Mouse (Mus musculus): ENCODE results near the gene Ccdc187.
A peak's percentile ranks its signal among the peaks of the same experiment; 100 is the strongest.

The Ccdc187 gene

GRCm38 (mm10) chr2:26285804-26286203 lies 8.6 kb downstream of the Ccdc187 start:
- no peak for DNase-seq (ENCODE audit: extremely low read depth, low read depth)

GRCm38 (mm10) chr2:26280594-26280993 lies 13.8 kb downstream of the Ccdc187 start:
- DNase-seq (ENCODE audit: extremely low read depth, low read depth): no peak

GRCm38 (mm10) chr2:26279712-26280111 lies 14.6 kb downstream of the Ccdc187 start:
- no peak for DNase-seq (ENCODE audit: extremely low read depth, low read depth)

- peak; percentile 14 for DNase-seq (ENCODE audit: extremely low read depth, low read depth)
Observed at GRCm38 (mm10) chr2:26273611-26274010, 20.7 kb downstream of the Ccdc187 start.

GRCm38 (mm10) chr2:26268216-26268615 lies 26.1 kb downstream of the Ccdc187 start:
- DNase-seq (ENCODE audit: extremely low read depth, low read depth): no peak

GRCm38 (mm10) chr2:26266066-26266742 lies 28.2 kb downstream of the Ccdc187 start:
- DNase-seq (ENCODE audit: extremely low read depth, low read depth): no peak

- DNase-seq (ENCODE audit: extremely low read depth, low read depth): no peak
Observed at GRCm38 (mm10) chr2:26265095-26265494, 29.3 kb downstream of the Ccdc187 start.

GRCm38 (mm10) chr2:26264646-26265045 lies 29.7 kb downstream of the Ccdc187 start:
- no peak for DNase-seq (ENCODE audit: extremely low read depth, low read depth)

GRCm38 (mm10) chr2:26257315-26258096 lies 36.9 kb downstream of the Ccdc187 start:
- DNase-seq (ENCODE audit: extremely low read depth, low read depth): no peak

- DNase-seq (ENCODE audit: extremely low read depth, low read depth): no peak
Observed at GRCm38 (mm10) chr2:26254816-26255215, 39.5 kb downstream of the Ccdc187 start.

- DNase-seq (ENCODE audit: extremely low read depth, low read depth): no peak
Observed at GRCm38 (mm10) chr2:26252514-26253206, 41.7 kb downstream of the Ccdc187 start.

GRCm38 (mm10) chr2:26247531-26247930 lies 46.8 kb downstream of the Ccdc187 start:
- DNase-seq (ENCODE audit: extremely low read depth, low read depth): no peak

GRCm38 (mm10) chr2:26240841-26241240 lies 53.5 kb downstream of the Ccdc187 start:
- DNase-seq (ENCODE audit: extremely low read depth, low read depth): no peak

GRCm38 (mm10) chr2:26240330-26240729 lies 54.0 kb downstream of the Ccdc187 start:
- no peak for DNase-seq (ENCODE audit: extremely low read depth, low read depth)

- DNase-seq (ENCODE audit: extremely low read depth, low read depth): peak; percentile 72
Observed at GRCm38 (mm10) chr2:26237290-26237782, 57.0 kb downstream of the Ccdc187 start, which contains the start of gene Qsox2. Gene Qsox2 (minus strand): TSS chr2:26237525.

GRCm38 (mm10) chr2:26236681-26237289 lies 57.6 kb downstream of the Ccdc187 start:
- no peak for DNase-seq (ENCODE audit: extremely low read depth, low read depth)

GRCm38 (mm10) chr2:26234771-26235170 lies 59.6 kb downstream of the Ccdc187 start:
- DNase-seq (ENCODE audit: extremely low read depth, low read depth): no peak

- DNase-seq (ENCODE audit: extremely low read depth, low read depth): no peak
Observed at GRCm38 (mm10) chr2:26234253-26234652, 60.1 kb downstream of the Ccdc187 start.

- no peak for DNase-seq (ENCODE audit: extremely low read depth, low read depth)
Observed at GRCm38 (mm10) chr2:26231366-26231765, 63.0 kb downstream of the Ccdc187 start.

GRCm38 (mm10) chr2:26230253-26230652 lies 64.1 kb downstream of the Ccdc187 start:
- no peak for DNase-seq (ENCODE audit: extremely low read depth, low read depth)

GRCm38 (mm10) chr2:26227788-26228187 lies 66.6 kb downstream of the Ccdc187 start:
- peak; percentile 41 for DNase-seq (ENCODE audit: extremely low read depth, low read depth)
